Mouse (Mus musculus) liver, embryonic 16.5 days (tissue): ENCODE measurements around the gene Tbx10. TPM values are rescaled to one million over a fixed set of nuclear protein-coding genes. Genes with fewer than 3 reads are reported as not detected.
"Not testable (repeated sequence)": the region's sequence is repeated elsewhere in the genome, so short reads cannot be mapped to it uniquely, and the experiment has no call there.

Experiments used
- ATAC-seq: fragments of 200-750 bp; cut with Nextera tagmentation; 2 replicates; pipeline ENCODE4 v1.8.0; 2017; ENCODE audit warnings: low read depth, mild to moderate bottlenecking, moderate number of reproducible peaks, moderate library complexity
- H3K27ac ChIP-seq: fragments of 300-500 bp; sonication (generic); 2 replicates; pipeline ENCODE4 v1.5.1; 2014; ENCODE audit warnings: mild to moderate bottlenecking, low read length
- H3K27me3 ChIP-seq: fragments of 300-500 bp; sonication (generic); 2 replicates; pipeline ENCODE4 v1.6.1; 2014; ENCODE audit warnings: low read depth, low read length, mixed read lengths; ENCODE audit not compliant: control insufficient read depth, insufficient read depth
- H3K36me3 ChIP-seq: fragments of 300-500 bp; sonication (generic); 2 replicates; pipeline ENCODE4 v1.6.1; 2014; ENCODE audit warnings: mild to moderate bottlenecking; ENCODE audit not compliant: control insufficient read depth, insufficient read depth
- H3K4me1 ChIP-seq: fragments of 300-500 bp; sonication (generic); 2 replicates; pipeline ENCODE4 v1.6.1; 2014; ENCODE audit warnings: low read depth, low read length, mixed read lengths; ENCODE audit not compliant: control insufficient read depth
- H3K4me2 ChIP-seq: fragments of 300-500 bp; sonication (generic); 2 replicates; pipeline ENCODE4 v1.6.1; 2014; ENCODE audit warnings: low read depth, low read length, mixed read lengths
- H3K4me3 ChIP-seq: fragments of 300-500 bp; sonication (generic); 2 replicates; pipeline ENCODE4 v1.5.1; 2014; ENCODE audit warnings: low read depth, mild to moderate bottlenecking, low read length
- H3K9ac ChIP-seq: fragments of 300-500 bp; sonication (generic); 2 replicates; pipeline ENCODE4 v1.6.1; 2014; ENCODE audit warnings: low read depth, low read length
- H3K9me3 ChIP-seq: fragments of 300-500 bp; sonication (generic); replicated peaks from 2 replicates; pipeline ENCODE4 v1.6.1; 2016; ENCODE audit warnings: low read length; ENCODE audit not compliant: control insufficient read depth
- WGBS: fragments of 180-500 bp; shearing (Covaris S2); extraction: QIAGEN DNeasy Blood & Tissue Kit; methylation state at CpG from one replicate; pipeline ENCODE4 v1.1.7; 2014; ENCODE audit not compliant: insufficient replicate concordance; 5-methylcytosine and 5-hydroxymethylcytosine counted together
- polyA plus RNA-seq: library from polyadenylated mRNA; unstranded; fragments of >200 nt; fragmentation: Nextera tagmentation; extraction: Ambion mirVana; gene quantifications from 2 replicates; pipeline ENCODE4 v1.2.1, GENCODE M21; 2015

The Tbx10 gene
- polyA plus RNA-seq, 1 experiment from 2014 or later, result not detected

DNA sequence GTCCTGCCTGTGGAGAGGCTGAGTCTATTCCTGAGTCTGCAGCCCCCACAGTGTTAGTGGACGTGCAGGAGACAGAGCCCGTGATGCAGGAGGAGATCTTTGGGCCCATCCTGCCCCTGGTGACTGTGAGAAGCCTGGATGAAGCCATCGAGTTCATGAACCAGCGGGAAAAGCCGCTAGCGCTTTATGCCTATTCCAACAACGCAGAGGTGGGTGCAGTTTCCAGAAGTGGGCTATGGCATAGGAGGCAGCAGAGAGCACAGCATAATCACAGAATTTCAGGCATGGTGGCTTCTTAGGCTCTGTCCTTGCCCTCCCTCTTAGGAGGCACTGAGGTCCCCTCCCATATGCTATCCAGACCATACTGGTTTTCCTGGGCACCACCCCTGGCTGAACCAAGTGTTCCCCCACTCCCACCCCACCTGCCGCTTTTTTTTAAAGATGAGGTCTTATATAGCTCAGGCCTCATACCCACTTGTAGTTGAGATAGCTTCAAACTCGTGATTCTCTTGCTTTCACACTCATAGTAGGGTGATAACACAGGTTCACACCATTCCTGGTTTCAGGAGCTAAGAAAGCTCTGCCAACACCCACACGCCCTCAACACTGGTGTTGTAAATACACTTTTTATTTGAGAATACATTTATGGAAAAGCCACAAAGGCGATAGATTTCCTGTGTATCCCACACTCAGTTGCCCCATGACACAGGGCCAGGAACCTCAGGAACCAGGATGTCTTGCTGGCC lies 26.0 kb upstream of the Tbx10 start:
- Histone ChIP-seq H3K27ac (no peak overlapping the region), H3K9ac (no peak overlapping the region), H3K4me1 (no peaks in the 10 kb centered on the region; the same call in 1 of the 2 replicates), H3K36me3 (no peaks in the 10 kb centered on the region), H3K9me3 (no peaks in the 10 kb centered on the region), H3K27me3 (no peaks in the 10 kb centered on the region), H3K4me3 (no peak overlapping the region), H3K4me2 (no peak overlapping the region)
- WGBS, result 58% methylated on average over 11 of the region's 11 CpGs
- ATAC-seq, result no peak

DNA sequence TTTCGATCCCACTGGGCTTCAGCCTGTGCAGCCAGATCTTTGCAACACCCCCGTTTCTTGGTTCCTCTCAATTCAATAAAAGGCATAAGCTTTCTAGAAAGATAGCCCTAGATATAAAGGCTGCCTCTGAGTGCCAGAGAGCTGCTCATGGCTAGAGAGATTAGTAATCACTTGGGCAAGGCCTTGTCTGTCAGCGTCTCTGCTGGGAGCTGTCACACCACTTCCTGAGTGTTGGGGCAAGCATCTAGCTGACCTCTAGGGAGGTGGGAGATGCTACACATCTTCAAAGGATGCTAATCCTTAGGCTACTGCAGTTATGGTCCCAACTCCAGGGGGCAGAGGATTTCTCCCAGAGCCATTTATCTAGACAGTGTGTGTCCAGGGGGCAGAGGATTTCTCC lies 25.3 kb upstream of the Tbx10 start:
- no peak for ATAC-seq
- H3K4me1 ChIP-seq, result peaks cover 4% of the 10 kb centered on the region; the same call in 1 of the 2 replicates
- WGBS, result 31% methylated on average over 3 of the region's 3 CpGs
- H3K36me3 ChIP-seq, result no peaks in the 10 kb centered on the region
- no peak overlapping the region for H3K9ac ChIP-seq
- H3K27me3 ChIP-seq, result no peaks in the 10 kb centered on the region
- H3K4me3 ChIP-seq, result no peak overlapping the region
- no peak overlapping the region for H3K27ac ChIP-seq
- no peaks in the 10 kb centered on the region for H3K9me3 ChIP-seq
- H3K4me2 ChIP-seq, result no peak overlapping the region

DNA sequence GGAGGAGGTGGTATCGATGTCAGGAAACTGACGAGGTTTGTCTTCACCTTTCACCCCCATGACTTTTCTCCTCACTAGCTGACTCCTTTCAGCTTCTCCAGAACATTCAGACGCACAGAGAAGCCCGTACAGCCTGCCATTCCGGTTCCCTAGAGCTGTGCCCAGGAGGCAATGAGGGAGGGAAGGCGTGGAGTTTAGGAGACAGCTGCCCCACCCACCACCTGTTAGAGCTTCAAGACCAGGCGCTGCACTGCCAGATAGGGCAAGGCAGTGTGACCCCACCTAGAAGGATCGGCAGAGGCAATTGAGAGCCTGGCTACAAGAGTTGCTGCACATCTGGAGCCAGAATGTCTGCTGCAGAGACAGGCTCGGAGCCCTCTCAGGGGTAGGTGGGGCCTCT lies 20.3 kb upstream of the Tbx10 start, which contains the start of gene Aldh3b2:
Gene Aldh3b2 (plus strand): TSS at position 100 of the 400 bp plus-strand sequence.
- no peaks in the 10 kb centered on the region for H3K36me3 ChIP-seq
- H3K4me1 ChIP-seq, result peaks cover 10% of the 10 kb centered on the region; the same call in 1 of the 2 replicates
- no peak within 1 kb of the TSS for H3K4me2 ChIP-seq
- H3K27ac ChIP-seq, result no peak within 1 kb of the TSS
- ATAC-seq, result peak; percentile 68
- WGBS, result 35% methylated on average over 9 of the region's 9 CpGs
- no peak within 1 kb of the TSS for H3K4me3 ChIP-seq
- no peaks in the 10 kb centered on the region for H3K9me3 ChIP-seq
- no peaks in the 10 kb centered on the region for H3K27me3 ChIP-seq
- H3K9ac ChIP-seq, result no peak within 1 kb of the TSS

DNA sequence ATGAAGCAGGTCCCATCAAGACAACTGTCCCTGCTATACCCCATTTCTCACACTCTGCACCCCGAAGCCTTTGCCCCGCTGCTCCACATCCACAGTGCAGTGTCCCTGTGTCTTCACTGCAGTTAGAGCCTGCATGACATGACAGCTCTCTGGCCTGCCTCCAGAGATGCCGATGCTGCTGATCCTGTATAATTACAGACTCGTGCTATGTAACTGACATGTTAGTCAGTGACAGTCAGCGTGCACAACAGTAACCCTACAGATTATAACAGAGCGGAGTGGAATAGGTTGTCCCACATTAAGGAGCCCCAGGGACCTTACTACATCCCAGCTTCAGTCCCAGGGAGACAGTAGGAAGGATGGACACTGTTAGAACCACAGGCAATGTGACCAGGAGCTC lies 17.9 kb upstream of the Tbx10 start:
- not testable (repeated sequence) for H3K27me3 ChIP-seq, ATAC-seq, H3K9ac ChIP-seq, H3K36me3 ChIP-seq, H3K9me3 ChIP-seq, H3K4me3 ChIP-seq, H3K4me2 ChIP-seq, H3K4me1 ChIP-seq, H3K27ac ChIP-seq
- 72% methylated on average over 6 of the region's 6 CpGs for WGBS

DNA sequence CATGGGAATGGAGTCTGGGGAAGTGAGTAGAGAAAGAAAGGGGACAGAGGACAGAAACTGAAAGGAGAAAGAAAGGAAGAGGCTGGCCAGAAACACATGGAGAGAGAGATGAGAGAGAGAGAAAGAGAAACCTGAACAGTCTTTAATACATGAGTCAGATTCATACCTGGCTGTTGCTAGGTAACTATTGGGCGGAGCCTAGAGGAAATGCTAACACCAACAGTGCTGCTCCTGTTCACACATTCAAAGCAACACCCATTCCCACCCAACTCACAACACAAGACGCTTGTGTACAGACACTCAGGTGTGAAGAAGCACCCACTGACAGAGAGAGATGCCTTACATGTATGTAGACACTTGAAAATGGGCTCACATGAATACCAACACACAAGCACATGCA lies 16.7 kb upstream of the Tbx10 start:
- no peaks in the 10 kb centered on the region for H3K27me3 ChIP-seq
- no peak for ATAC-seq
- H3K36me3 ChIP-seq, result no peaks in the 10 kb centered on the region
- WGBS, result 56% methylated on average over 2 of the region's 2 CpGs
- peaks cover 10% of the 10 kb centered on the region; the same call in 1 of the 2 replicates for H3K4me1 ChIP-seq
- H3K27ac ChIP-seq, result no peak overlapping the region
- H3K4me3 ChIP-seq, result no peak overlapping the region
- H3K4me2 ChIP-seq, result no peak overlapping the region
- no peak overlapping the region for H3K9ac ChIP-seq
- H3K9me3 ChIP-seq, result no peaks in the 10 kb centered on the region

DNA sequence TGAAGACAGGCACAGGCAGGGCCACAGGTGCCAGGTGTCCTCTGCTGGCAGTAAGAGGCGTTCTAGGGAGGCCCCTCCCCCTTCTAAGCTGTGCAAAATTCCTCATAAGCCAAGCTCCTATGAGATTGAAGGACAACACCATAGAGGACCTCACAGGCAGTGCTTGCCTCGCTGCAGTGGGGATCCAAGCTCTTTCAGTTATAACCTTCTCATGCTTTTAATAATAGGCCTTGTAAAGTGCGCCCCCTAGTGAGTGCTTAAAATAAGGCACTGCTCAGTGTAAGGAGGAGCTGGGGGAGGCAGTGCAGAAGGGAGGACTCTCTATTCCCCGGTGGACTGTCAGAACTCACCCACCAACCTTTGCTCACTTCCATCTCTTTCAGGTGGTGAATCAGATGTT lies 12.2 kb upstream of the Tbx10 start:
- 14% methylated on average over 4 of the region's 4 CpGs for WGBS
- no peak overlapping the region for H3K9ac ChIP-seq
- H3K4me1 ChIP-seq, result peaks cover 5% of the 10 kb centered on the region
- H3K27ac ChIP-seq, result no peak overlapping the region
- H3K27me3 ChIP-seq, result no peaks in the 10 kb centered on the region
- H3K9me3 ChIP-seq, result no peaks in the 10 kb centered on the region
- no peak overlapping the region for H3K4me2 ChIP-seq
- H3K36me3 ChIP-seq, result no peaks in the 10 kb centered on the region
- H3K4me3 ChIP-seq, result no peak overlapping the region
- ATAC-seq, result peak; percentile 40; the same call in 1 of the 2 replicates

DNA sequence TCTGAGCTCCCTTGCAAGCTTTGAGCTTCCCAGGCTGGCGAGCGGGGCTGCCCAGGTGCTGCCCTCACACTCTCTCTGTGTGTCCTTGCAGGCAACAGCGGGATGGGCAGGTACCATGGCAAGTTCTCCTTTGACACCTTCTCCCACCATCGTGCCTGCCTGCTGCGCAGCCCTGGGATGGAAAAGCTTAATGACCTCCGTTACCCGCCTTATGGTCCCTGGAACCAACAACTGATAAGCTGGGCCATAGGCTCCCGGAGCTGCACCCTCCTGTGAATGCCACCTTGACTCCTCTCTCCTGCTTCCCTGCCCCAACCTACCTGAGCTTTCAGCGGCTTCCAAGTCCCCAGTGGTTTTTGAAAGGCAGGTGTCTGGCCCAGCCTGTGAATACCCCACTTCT lies 11.6 kb upstream of the Tbx10 start:
- Histone ChIP-seq H3K36me3 (no peaks in the 10 kb centered on the region), H3K4me1 (peaks cover 11% of the 10 kb centered on the region), H3K9me3 (no peaks in the 10 kb centered on the region), H3K27me3 (no peaks in the 10 kb centered on the region), H3K27ac (no peak overlapping the region), H3K9ac (no peak overlapping the region), H3K4me2 (no peak overlapping the region), H3K4me3 (no peak overlapping the region)
- no peak for ATAC-seq
- WGBS, result 68% methylated on average over 9 of the region's 9 CpGs

DNA sequence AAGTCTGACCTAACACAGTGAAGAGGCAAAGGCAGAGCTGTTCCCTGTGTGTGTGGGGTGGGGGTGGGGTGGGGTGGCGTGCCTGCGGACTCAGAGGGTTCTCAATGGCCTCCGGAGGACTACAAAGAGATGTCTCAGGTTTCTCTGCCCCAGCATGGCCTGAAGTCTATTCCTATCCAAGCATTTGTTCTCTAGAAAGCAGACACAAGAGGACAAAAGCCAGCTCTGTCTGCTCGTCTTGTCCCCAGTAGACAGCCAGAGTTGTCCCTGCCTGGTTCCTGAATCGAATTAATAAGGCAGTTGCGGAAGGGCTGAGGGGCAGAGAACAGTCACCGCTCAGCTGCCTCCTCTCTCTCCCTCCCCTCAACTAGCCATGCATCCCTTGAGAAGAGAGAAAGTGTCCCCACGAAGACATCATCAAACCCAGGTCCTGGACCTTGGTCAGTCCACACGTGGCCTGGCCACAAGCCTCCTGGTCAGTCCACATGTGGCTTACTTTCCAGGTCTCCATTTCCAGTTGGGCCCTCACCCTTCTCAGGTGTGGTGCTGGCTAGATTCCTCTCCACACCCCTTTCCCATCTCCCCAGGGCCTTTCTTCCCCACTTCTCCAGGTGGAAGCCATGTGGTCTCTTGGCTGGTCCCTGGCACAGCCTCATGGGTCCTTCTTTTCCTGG lies 8.9 kb upstream of the Tbx10 start:
- no peak overlapping the region for H3K4me2 ChIP-seq
- no peaks in the 10 kb centered on the region for H3K9me3 ChIP-seq
- no peak overlapping the region for H3K9ac ChIP-seq
- H3K36me3 ChIP-seq, result no peaks in the 10 kb centered on the region
- no peak overlapping the region for H3K4me3 ChIP-seq
- peaks cover 25% of the 10 kb centered on the region for H3K4me1 ChIP-seq
- no peak overlapping the region for H3K27ac ChIP-seq
- no peaks in the 10 kb centered on the region for H3K27me3 ChIP-seq
- 61% methylated on average over 9 of the region's 9 CpGs for WGBS
- no peak for ATAC-seq

DNA sequence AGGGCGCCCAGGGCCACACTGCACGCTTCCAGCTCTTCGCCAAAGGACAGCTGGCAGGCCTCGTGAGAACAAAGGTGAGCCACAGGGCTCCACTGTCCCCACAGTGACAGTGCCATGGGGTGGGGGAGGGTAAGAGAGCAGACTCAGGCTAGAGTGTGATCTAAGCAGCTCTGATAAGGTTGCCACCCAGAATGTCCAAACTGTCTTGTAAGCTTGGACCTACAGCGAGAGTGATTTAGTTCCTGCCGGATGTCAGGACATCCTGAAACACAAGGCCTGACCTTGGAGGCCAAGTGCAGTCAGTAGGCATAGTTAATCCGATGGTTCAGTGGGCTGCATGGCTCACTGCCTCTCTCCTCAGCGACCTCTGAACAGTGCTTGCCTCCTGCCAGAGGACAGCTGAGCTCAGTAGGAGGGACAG lies 7.3 kb upstream of the Tbx10 start:
- peak overlapping the region; percentile 51; the same call in 1 of the 2 replicates for H3K27ac ChIP-seq
- WGBS, result 15% methylated on average over 8 of the region's 8 CpGs
- H3K4me1 ChIP-seq, result peaks cover 25% of the 10 kb centered on the region
- ATAC-seq, result peak; percentile 39
- H3K27me3 ChIP-seq, result no peaks in the 10 kb centered on the region
- no peak overlapping the region for H3K4me3 ChIP-seq
- no peaks in the 10 kb centered on the region for H3K9me3 ChIP-seq
- H3K9ac ChIP-seq, result no peak overlapping the region; the same call in 1 of the 2 replicates
- no peaks in the 10 kb centered on the region for H3K36me3 ChIP-seq
- H3K4me2 ChIP-seq, result no peak overlapping the region
